Mouse (Mus musculus) liver, adult 2 months (tissue): ENCODE measurements at regions not wholly inside any gene's neighbourhood (a gene's known extent, or its start where the extent isn't known, plus 50 kb on each side); places are given as distances from the start of the nearest gene placed in this dataset.
A peak's percentile ranks its signal among the peaks of the same experiment; 100 is the strongest.

Source experiments
- DNase-seq: peaks from one replicate; pipeline ENCODE4 v3.0.0-alpha.2; 2011; ENCODE audit warnings: low read depth, low spot score; ENCODE audit errors: extremely low read depth
- H3K27ac ChIP-seq: fragments of 200-500 bp; replicated peaks from 2 replicates; pipeline ENCODE4 v1.5.1; 2012; ENCODE audit warnings: low read depth, mild to moderate bottlenecking, control low read depth, inconsistent platforms, low read length; ENCODE audit not compliant: insufficient read depth
- H3K27me3 ChIP-seq: fragments of 200-500 bp; 2 replicates; pipeline ENCODE4 v1.6.1; 2012; ENCODE audit warnings: mild to moderate bottlenecking, moderate library complexity, low read length, inconsistent platforms; ENCODE audit not compliant: control insufficient read depth, insufficient read depth
- H3K36me3 ChIP-seq: fragments of 200-500 bp; 2 replicates; pipeline ENCODE4 v1.6.1; 2012; ENCODE audit warnings: low read length, inconsistent platforms; ENCODE audit not compliant: control insufficient read depth, insufficient read depth
- H3K4me1 ChIP-seq: fragments of 200-500 bp; 2 replicates; pipeline ENCODE4 v1.6.1; 2011; ENCODE audit warnings: low read length; ENCODE audit not compliant: control insufficient read depth, insufficient read depth
- H3K4me3 ChIP-seq: fragments of 200-500 bp; 2 replicates; pipeline ENCODE4 v1.5.1; 2011; ENCODE audit warnings: low read depth, mild to moderate bottlenecking, control low read depth, low read length, moderate library complexity; ENCODE audit not compliant: insufficient read depth
- H3K79me2 ChIP-seq: fragments of 200-500 bp; 2 replicates; pipeline ENCODE4 v1.6.1; 2012; ENCODE audit warnings: inconsistent platforms, mild to moderate bottlenecking, low read length, moderate library complexity; ENCODE audit not compliant: control insufficient read depth, insufficient read depth
- H3K9ac ChIP-seq: fragments of 200-500 bp; 2 replicates; pipeline ENCODE4 v1.6.1; 2012; ENCODE audit warnings: low read depth, mild to moderate bottlenecking, control low read depth, inconsistent platforms, low read length
- CTCF ChIP-seq: fragments of 200-500 bp; IDR thresholded peaks from 2 replicates; pipeline ENCODE4 v1.5.1; 2011; ENCODE audit warnings: low read depth, low read length, control low read depth
- POLR2A ChIP-seq: fragments of 200-500 bp; IDR thresholded peaks from 2 replicates; pipeline ENCODE4 v1.6.1; 2011; ENCODE audit warnings: low read length, control low read depth; ENCODE audit not compliant: insufficient read depth; ENCODE audit errors: extremely low read depth
- WGBS: fragments of 180-500 bp; shearing (Covaris S2); methylation state at CpG from one replicate; pipeline ENCODE4 v1.1.7; 2018; 5-methylcytosine and 5-hydroxymethylcytosine counted together

DNA sequence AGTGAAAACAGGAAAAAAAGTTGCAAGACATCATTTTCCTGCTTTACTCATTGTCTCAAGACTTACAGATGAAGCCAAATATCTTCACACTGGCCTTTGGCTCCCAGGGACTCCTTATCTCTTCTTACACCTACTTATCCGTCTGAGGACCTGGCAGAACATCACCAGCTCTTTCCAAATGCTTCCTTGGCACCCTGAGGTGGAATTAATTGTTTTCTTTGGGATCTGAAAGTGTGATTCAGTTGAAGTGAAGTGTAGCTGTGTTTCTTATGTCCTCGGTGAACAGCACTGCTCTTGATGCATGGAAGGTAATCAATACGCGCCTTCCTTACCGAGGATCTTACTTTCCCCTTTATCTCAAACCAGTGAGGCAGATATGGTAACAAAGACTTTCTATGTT is 207.0 kb upstream of the Jag1 start:
- no peak overlapping the region for H3K9ac ChIP-seq
- no peaks in the 10 kb centered on the region for H3K79me2 ChIP-seq
- 61% methylated on average over 5 of the region's 5 CpGs for WGBS
- no peaks in the 10 kb centered on the region for H3K4me1 ChIP-seq
- H3K36me3 ChIP-seq: no peaks in the 10 kb centered on the region
- no peak for DNase-seq
- H3K4me3 ChIP-seq: no peak overlapping the region
- no peaks in the 10 kb centered on the region for H3K27me3 ChIP-seq
- no peak for TF ChIP-seq POLR2A
- TF ChIP-seq CTCF: no peak
- no peak overlapping the region for H3K27ac ChIP-seq

- no peaks in the 10 kb centered on the region for H3K79me2 ChIP-seq
- TF ChIP-seq CTCF: no peak
- TF ChIP-seq POLR2A: no peak
- WGBS: 62% methylated on average over 4 of the region's 4 CpGs
- no peak overlapping the region for H3K27ac ChIP-seq
- H3K27me3 ChIP-seq: no peaks in the 10 kb centered on the region
- H3K9ac ChIP-seq: no peak overlapping the region
- no peak for DNase-seq
- H3K36me3 ChIP-seq: no peaks in the 10 kb centered on the region
- H3K4me3 ChIP-seq: no peak overlapping the region
- no peaks in the 10 kb centered on the region for H3K4me1 ChIP-seq
These were observed 194.1 kb upstream of the Jag1 start for GRCm38 (mm10) chr2:137310511-137310910.

DNA sequence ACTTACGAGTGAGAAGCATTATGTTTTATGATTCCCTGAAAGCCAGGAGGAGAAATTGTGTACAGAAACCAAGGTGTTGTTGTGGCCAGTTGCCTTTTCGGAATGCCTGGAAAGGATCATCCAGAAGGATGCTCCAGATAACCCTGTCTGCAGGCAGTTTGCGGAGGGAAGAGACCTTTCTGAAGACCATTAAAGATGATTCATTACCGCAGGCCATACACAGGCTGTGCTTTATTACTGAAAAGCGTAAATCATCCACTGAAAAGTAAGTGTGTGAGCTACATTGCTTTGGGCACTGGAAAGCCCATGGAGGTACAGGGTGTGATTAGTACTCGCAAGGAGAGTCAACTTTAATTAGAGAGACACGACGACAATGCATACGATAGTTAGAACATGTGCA is 191.7 kb upstream of the Jag1 start:
- Histone ChIP-seq H3K4me3 (no peak overlapping the region), H3K4me1 (no peaks in the 10 kb centered on the region), H3K79me2 (no peaks in the 10 kb centered on the region), H3K9ac (no peak overlapping the region), H3K27me3 (no peaks in the 10 kb centered on the region), H3K27ac (no peak overlapping the region), H3K36me3 (no peaks in the 10 kb centered on the region)
- WGBS: 92% methylated on average over 9 of the region's 9 CpGs
- TF ChIP-seq POLR2A: no peak
- no peak for TF ChIP-seq CTCF
- no peak for DNase-seq

DNA sequence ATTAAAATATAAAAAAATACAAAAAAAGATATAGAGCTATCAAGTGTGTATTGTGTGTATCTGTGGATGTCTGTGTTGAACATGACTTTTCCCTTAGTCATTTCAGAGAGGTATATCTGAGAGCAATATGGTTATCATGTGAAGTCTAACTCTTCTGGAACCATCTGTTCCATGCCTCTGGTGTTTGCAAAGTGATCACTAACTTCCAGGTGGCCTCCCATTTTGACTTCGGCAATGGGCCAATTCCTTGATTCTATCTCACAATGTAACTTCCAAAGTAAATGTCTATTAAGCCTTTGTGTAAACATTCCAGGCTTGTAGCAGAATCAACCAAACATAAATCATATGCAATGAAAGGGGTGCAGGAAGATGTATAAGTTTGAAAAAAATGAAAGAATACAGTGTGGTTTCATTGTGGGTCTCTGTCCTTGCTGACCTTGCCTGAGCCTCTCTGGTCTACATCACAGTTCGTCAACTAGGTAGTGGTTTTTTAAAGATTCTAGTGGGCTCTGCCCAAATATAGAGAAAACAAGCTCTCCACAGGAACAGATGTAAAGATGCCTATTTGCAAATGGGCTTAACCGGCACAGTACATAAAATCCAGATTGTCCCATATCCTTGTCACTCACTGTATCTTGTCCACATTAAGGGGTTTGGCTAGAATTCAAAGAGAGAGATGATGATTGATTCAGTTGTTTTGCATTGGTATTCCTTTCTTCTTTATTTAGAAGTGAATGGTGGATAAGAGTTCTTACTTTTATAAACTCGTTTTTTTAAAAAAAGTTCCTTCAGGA is 185.2 kb upstream of the Jag1 start:
- 76% methylated on average over 4 of the region's 4 CpGs for WGBS
- no peak overlapping the region for H3K9ac ChIP-seq
- H3K4me3 ChIP-seq: no peak overlapping the region
- no peaks in the 10 kb centered on the region for H3K79me2 ChIP-seq
- H3K27ac ChIP-seq: no peak overlapping the region
- H3K27me3 ChIP-seq: no peaks in the 10 kb centered on the region
- no peak for DNase-seq
- H3K36me3 ChIP-seq: no peaks in the 10 kb centered on the region
- no peak for TF ChIP-seq CTCF
- TF ChIP-seq POLR2A: no peak
- no peaks in the 10 kb centered on the region for H3K4me1 ChIP-seq

DNA sequence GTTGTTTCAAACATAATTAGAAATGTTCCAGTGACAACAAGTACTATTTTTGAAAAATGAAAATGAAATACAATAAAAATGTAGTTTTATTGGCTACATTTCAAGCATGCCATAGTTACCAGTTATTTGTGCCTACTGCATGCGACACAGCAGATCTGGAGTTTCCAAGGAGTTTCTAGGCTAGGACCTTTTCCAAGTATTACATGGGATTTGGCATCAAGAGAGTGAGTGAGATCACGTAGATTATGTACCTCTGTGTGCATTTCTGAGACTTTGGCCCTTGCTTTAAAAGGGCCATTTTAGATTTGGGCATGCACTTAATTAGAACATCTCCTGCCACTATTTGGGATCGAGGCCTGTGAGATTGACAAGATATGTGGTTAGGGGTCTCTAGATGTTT is 172.8 kb upstream of the Jag1 start:
- no peak for DNase-seq
- H3K27ac ChIP-seq: no peak overlapping the region
- TF ChIP-seq CTCF: no peak
- TF ChIP-seq POLR2A: no peak
- no peak overlapping the region for H3K4me3 ChIP-seq
- no peaks in the 10 kb centered on the region for H3K36me3 ChIP-seq
- no peaks in the 10 kb centered on the region for H3K79me2 ChIP-seq
- 93% methylated on average over 3 of the region's 3 CpGs for WGBS
- no peak overlapping the region for H3K9ac ChIP-seq
- no peaks in the 10 kb centered on the region for H3K4me1 ChIP-seq
- no peaks in the 10 kb centered on the region for H3K27me3 ChIP-seq

DNA sequence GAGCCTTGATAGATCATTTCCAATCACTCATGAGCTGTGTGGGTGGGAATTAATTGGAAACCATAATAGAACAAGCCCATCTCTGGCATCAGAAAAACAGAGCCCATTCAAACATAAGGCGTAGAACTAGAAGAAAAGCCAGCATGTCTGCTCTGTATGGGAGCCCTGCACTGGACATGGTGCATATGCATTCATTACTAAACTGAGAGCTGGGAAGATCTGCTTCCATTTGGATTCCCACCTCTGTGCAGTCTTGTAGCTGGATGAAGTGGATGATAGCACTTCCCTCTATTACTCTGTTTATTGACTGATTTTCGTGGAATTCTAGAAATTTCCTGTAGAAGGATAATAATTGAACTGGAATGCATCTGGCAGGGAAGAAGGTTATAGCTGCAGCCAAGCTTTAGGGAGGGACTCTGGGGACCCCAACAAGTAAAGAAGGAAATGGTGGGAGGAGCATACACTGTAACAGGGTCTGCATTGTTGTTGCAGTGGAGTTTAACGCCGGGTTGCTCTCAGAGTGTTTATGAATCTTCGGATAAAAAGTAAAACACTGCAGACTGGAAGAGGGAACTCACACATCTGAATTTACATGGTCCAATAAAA is 155.2 kb upstream of the Jag1 start:
- 70% methylated on average over 5 of the region's 5 CpGs for WGBS
- TF ChIP-seq CTCF (no peak), POLR2A (no peak)
- DNase-seq: peak; percentile 11

More for the DNA sequence above, 155.2 kb upstream of the Jag1 start:
- H3K27me3 ChIP-seq: no peaks in the 10 kb centered on the region
- H3K36me3 ChIP-seq: no peaks in the 10 kb centered on the region
- no peaks in the 10 kb centered on the region for H3K4me1 ChIP-seq
- no peak overlapping the region for H3K9ac ChIP-seq
- no peak overlapping the region for H3K4me3 ChIP-seq
- H3K79me2 ChIP-seq: no peaks in the 10 kb centered on the region
- no peak overlapping the region for H3K27ac ChIP-seq
